Mouse (Mus musculus) CH12.LX (cell line): ENCODE results near the gene Rad23a. TPM values are rescaled to one million over a fixed set of nuclear protein-coding genes. Genes with fewer than 3 reads are reported as not detected.

Experiments
- DNase-seq: peaks from one replicate; pipeline ENCODE4 v3.0.0-alpha.2; 2013; ENCODE audit errors: extremely low read depth
- H3K27ac ChIP-seq: 2 replicates; pipeline ENCODE4 v1.5.1; 2012; ENCODE audit warnings: low read depth, mild to moderate bottlenecking, control low read depth, moderate library complexity; ENCODE audit not compliant: insufficient read depth
- H3K27me3 ChIP-seq: replicated peaks from 2 replicates; pipeline ENCODE3; 2012; ENCODE audit warnings: inconsistent platforms
- H3K36me3 ChIP-seq, 2 experiments: replicated peaks in 1 of 2; 2 replicates each; pipeline versions ENCODE3 to v1.6.1; 2012; ENCODE audit warnings: inconsistent platforms in 1 of 2, low read length in 1 of 2, mild to moderate bottlenecking in 1 of 2, mixed read lengths in 1 of 2, moderate library complexity in 1 of 2; ENCODE audit not compliant: control insufficient read depth in 1 of 2, insufficient read depth in 1 of 2
- H3K4me1 ChIP-seq, 2 experiments: 2 replicates each; pipeline ENCODE4 v1.6.1; 2012; ENCODE audit warnings: inconsistent platforms in 1 of 2, moderate library complexity in 1 of 2; ENCODE audit not compliant: insufficient read depth in 2 of 2, control insufficient read depth in 1 of 2
- H3K4me2 ChIP-seq: 2 replicates; pipeline ENCODE4 v1.6.1; 2012; ENCODE audit warnings: low read depth, mild to moderate bottlenecking, control low read depth; ENCODE audit not compliant: poor library complexity, insufficient read depth, severe bottlenecking
- H3K4me3 ChIP-seq, 3 experiments: fragments of 150-350 bp in 1 of 3; sonication (generic) in 1 of 3; replicated peaks in 1 of 3; 2 replicates each; pipeline versions ENCODE3 to v1.5.1; 2011 to 2012; ENCODE audit warnings: low read depth in 2 of 3, low read length in 2 of 3, mild to moderate bottlenecking in 2 of 3, moderate library complexity in 2 of 3, control low read depth in 1 of 3, improper control_type of control experiment in 1 of 3, inconsistent platforms in 1 of 3, mixed read lengths in 1 of 3; ENCODE audit not compliant: poor library complexity in 1 of 3
- H3K79me2 ChIP-seq: replicated peaks from 2 replicates; pipeline ENCODE4 v1.6.1; 2012; ENCODE audit warnings: mild to moderate bottlenecking, moderate library complexity; ENCODE audit not compliant: control insufficient read depth, poor library complexity, insufficient read depth, severe bottlenecking; ENCODE audit errors: extremely low read depth
- H3K9ac ChIP-seq: 2 replicates; pipeline ENCODE4 v1.6.1; 2012; ENCODE audit warnings: low read depth, mild to moderate bottlenecking, control low read depth, moderate library complexity; ENCODE audit not compliant: insufficient read depth
- H3K9me3 ChIP-seq: replicated peaks from 2 replicates; pipeline ENCODE3; 2012; ENCODE audit warnings: low read length, inconsistent platforms, mixed read lengths
- BHLHE40 ChIP-seq: IDR thresholded peaks from 2 replicates; pipeline ENCODE4 v1.6.1; 2011; ENCODE audit warnings: mild to moderate bottlenecking, low read depth, low read length, improper control_type of control experiment
- CHD1 ChIP-seq: IDR thresholded peaks from 2 replicates; pipeline ENCODE4 v1.6.1; 2012; ENCODE audit warnings: low read depth, low read length, improper control_type of control experiment, inconsistent platforms
- CHD2 ChIP-seq: IDR thresholded peaks from 2 replicates; pipeline ENCODE4 v1.6.1; 2011; ENCODE audit warnings: low read length, improper control_type of control experiment
- CTCF ChIP-seq, 2 experiments: IDR thresholded peaks in 1 of 2; conservative IDR thresholded peaks in 1 of 2; 2 replicates each; pipeline ENCODE4 v1.5.1; 2011 to 2012; ENCODE audit warnings: low read depth in 2 of 2, low read length in 2 of 2, improper control_type of control experiment in 1 of 2, inconsistent platforms in 1 of 2, mild to moderate bottlenecking in 1 of 2, moderate library complexity in 1 of 2
- E2F4 ChIP-seq: IDR thresholded peaks from 2 replicates; pipeline ENCODE4 v1.6.1; 2011; ENCODE audit warnings: low read depth, low read length, improper control_type of control experiment; ENCODE audit not compliant: insufficient replicate concordance
- EP300 ChIP-seq: IDR thresholded peaks from 2 replicates; pipeline ENCODE4 v1.6.1; 2011; ENCODE audit warnings: low read length, improper control_type of control experiment
- ETS1 ChIP-seq: conservative IDR thresholded peaks from 2 replicates; pipeline ENCODE4 v1.6.1; 2012; ENCODE audit warnings: low read depth, mild to moderate bottlenecking, inconsistent platforms, low read length, improper control_type of control experiment, moderate library complexity
- HCFC1 ChIP-seq: IDR thresholded peaks from 2 replicates; pipeline ENCODE4 v1.6.1; 2012; ENCODE audit warnings: low read depth, mild to moderate bottlenecking, inconsistent platforms, low read length, improper control_type of control experiment
- IRF4 ChIP-seq: IDR thresholded peaks from 2 replicates; pipeline ENCODE4 v1.6.1; 2014; ENCODE audit warnings: low read depth, mild to moderate bottlenecking, inconsistent platforms, low read length, improper control_type of control experiment
- KAT2A ChIP-seq: IDR thresholded peaks from 2 replicates; pipeline ENCODE4 v1.6.1; 2012; ENCODE audit warnings: low read length, improper control_type of control experiment, inconsistent platforms; ENCODE audit not compliant: insufficient replicate concordance
- MEF2A ChIP-seq: IDR thresholded peaks from 2 replicates; pipeline ENCODE4 v1.6.1; 2014; ENCODE audit warnings: low read depth, mild to moderate bottlenecking, inconsistent platforms, low read length, improper control_type of control experiment, borderline replicate concordance
- MXI1 ChIP-seq: IDR thresholded peaks from 2 replicates; pipeline ENCODE4 v1.6.1; 2011; ENCODE audit warnings: mild to moderate bottlenecking, low read depth, low read length, improper control_type of control experiment
- NELFE ChIP-seq: IDR thresholded peaks from 2 replicates; pipeline ENCODE4 v1.6.1; 2011; ENCODE audit warnings: low read depth, low read length, improper control_type of control experiment
- POLR2A ChIP-seq: IDR thresholded peaks from 2 replicates; pipeline ENCODE4 v1.6.1; 2011; ENCODE audit warnings: low read depth, mild to moderate bottlenecking, improper control_type of control experiment, low read length
- POLR2AphosphoS2 ChIP-seq: IDR thresholded peaks from 2 replicates; pipeline ENCODE4 v1.6.1; 2011; ENCODE audit warnings: low read depth, low read length, improper control_type of control experiment
- RAD21 ChIP-seq: IDR thresholded peaks from 2 replicates; pipeline ENCODE4 v1.6.1; 2011; ENCODE audit warnings: low read depth, mild to moderate bottlenecking, low read length, improper control_type of control experiment, moderate library complexity
- SIN3A ChIP-seq: IDR thresholded peaks from 2 replicates; pipeline ENCODE4 v1.6.1; 2012; ENCODE audit warnings: low read length, improper control_type of control experiment, inconsistent platforms
- SMC3 ChIP-seq: IDR thresholded peaks from 2 replicates; pipeline ENCODE4 v1.6.1; 2011; ENCODE audit warnings: low read depth, low read length, improper control_type of control experiment
- TBP ChIP-seq: conservative IDR thresholded peaks from 2 replicates; pipeline ENCODE4 v1.6.1; 2011; ENCODE audit warnings: low read depth, low read length, improper control_type of control experiment
- UBTF ChIP-seq: IDR thresholded peaks from 2 replicates; pipeline ENCODE4 v1.6.1; 2012; ENCODE audit warnings: low read depth, mild to moderate bottlenecking, inconsistent platforms, low read length, improper control_type of control experiment, moderate library complexity
- USF1 ChIP-seq: IDR thresholded peaks from 2 replicates; pipeline ENCODE4 v1.6.1; 2014; ENCODE audit warnings: low read depth, mild to moderate bottlenecking, inconsistent platforms, low read length, improper control_type of control experiment
- USF2 ChIP-seq: conservative IDR thresholded peaks from 2 replicates; pipeline ENCODE4 v1.6.1; 2011; ENCODE audit warnings: low read depth, low read length, improper control_type of control experiment
- ZKSCAN1 ChIP-seq: IDR thresholded peaks from 2 replicates; pipeline ENCODE4 v1.6.1; 2012; ENCODE audit warnings: low read depth, inconsistent platforms, low read length, improper control_type of control experiment, borderline replicate concordance
- ZMIZ1 ChIP-seq: IDR thresholded peaks from 2 replicates; pipeline ENCODE4 v1.6.1; 2012; ENCODE audit warnings: low read depth, mild to moderate bottlenecking, inconsistent platforms, low read length, improper control_type of control experiment
- dilution Hi-C: fragments of 300-500 bp; cut with MboI; formaldehyde crosslinking; loops from 2 replicates; pipeline ENCODE4 v1.14.3; 2020; ENCODE audit warnings: low sequenced_read_pairs; ENCODE audit not compliant: extremely low pct_unique_long_range_greater_than_20kb, extremely low pct_ligation_motif_present
- in situ Hi-C: fragments of 300-500 bp; cut with MboI; formaldehyde crosslinking; loops from 3 replicates; pipeline ENCODE4 v1.14.3; 2019; ENCODE audit warnings: low sequenced_read_pairs, low pct_ligation_motif_present, low pct_unique_long_range_greater_than_20kb, mixed read lengths
- polyA plus RNA-seq: library from polyadenylated mRNA; unstranded; fragments of >175 nt; gene quantifications from 2 replicates; pipeline ENCODE4 v1.2.1, GENCODE M21; 2012; ENCODE audit warnings: low read depth; ENCODE audit not compliant: insufficient read length
- total RNA-seq, 2 experiments: library from RNA; depleted of rRNA; stranded (reverse); fragments of 300-350 nt in 1 of 2; fragments of >200 nt in 1 of 2; gene quantifications; 2 replicates each; pipeline ENCODE4 v1.2.3; 2012 to 2014

The Rad23a gene
- total and polyA plus RNA-seq, 3 experiments: 66.5 to 135 (median 115) TPM

GRCm38 (mm10) chr8:84856434-84856833 is 16.0 kb upstream of the Rad23a start:
- Histone ChIP-seq H3K27ac (no peak overlapping the region), H3K4me1 (peaks cover 9 to 17% of the 10 kb centered on the region in 2 experiments), H3K79me2 (peaks cover 33% of the 10 kb centered on the region), H3K36me3 (peaks cover 18 to 31% of the 10 kb centered on the region in 2 experiments), H3K4me3 (peak overlapping the region in 1 of 3 experiments; percentile 91), H3K9me3 (no peaks in the 10 kb centered on the region), H3K27me3 (no peaks in the 10 kb centered on the region), H3K4me2 (no peak overlapping the region)
- DNase-seq: no peak
- dilution Hi-C loops: no loop called here
- in situ Hi-C loops: no loop called here
- TF ChIP-seq USF2 (no peak), CHD2 (no peak), SMC3 (no peak), USF1 (no peak), EP300 (no peak), E2F4 (no peak), CHD1 (no peak), CTCF (conservative IDR thresholded peaks at IDR 0.05 in 1 of 2, IDR thresholded peaks at IDR 0.05 in 1 of 2; ENCODE audit: low read depth in 2 of 2, low read length in 2 of 2) (no peak), RAD21 (no peak), ZKSCAN1 (no peak), TBP (no peak), ZMIZ1 (no peak), ETS1 (no peak), IRF4 (no peak), KAT2A (no peak), MEF2A (no peak), MXI1 (no peak)
- TF ChIP-seq, all 38 proteins: peak for 0
- no peak overlapping the region for H3K9ac ChIP-seq

GRCm38 (mm10) chr8:84847684-84848435 is 7.4 kb upstream of the Rad23a start:
- dilution Hi-C loops (no loop called here), in situ Hi-C loops (loop anchor here (5.0 kb wide), 1 partner anchor 39 kb away; no protein-coding TSS in a partner anchor)
- no peak for DNase-seq
- H3K36me3 ChIP-seq: peaks cover 24 to 30% of the 10 kb centered on the region in 2 experiments
- H3K79me2 ChIP-seq: peaks cover 31% of the 10 kb centered on the region
- no peaks in the 10 kb centered on the region for H3K27me3 ChIP-seq
- TF ChIP-seq POLR2A (no peak), POLR2AphosphoS2 (no peak), MXI1 (no peak), NELFE (no peak), UBTF (no peak), IRF4 (no peak), CHD2 (peak; percentile 46; the same call in 1 of the 2 replicates), HCFC1 (no peak), SIN3A (no peak), USF1 (peak; percentile 16; the same call in 1 of the 2 replicates), BHLHE40 (no peak), TBP (no peak), RAD21 (no peak)
- H3K4me1 ChIP-seq: peaks cover 13 to 34% of the 10 kb centered on the region in 2 experiments
- no peak overlapping the region for H3K27ac ChIP-seq
- H3K4me3 ChIP-seq: peak overlapping the region in 2 of 3 experiments; percentile 70 to 83
- peak overlapping the region; percentile 85 for H3K4me2 ChIP-seq
- H3K9ac ChIP-seq: peak overlapping the region; percentile 62
- no peaks in the 10 kb centered on the region for H3K9me3 ChIP-seq
